Mouse (Mus musculus) cerebellum, adult 2 months (tissue): ENCODE data around the gene Fgfr2.
"Not testable (repeated sequence)": the region's sequence is repeated elsewhere in the genome, so short reads cannot be mapped to it uniquely, and the experiment has no call there.

ENCODE experiments used
- CTCF ChIP-seq: fragments of 200-500 bp; IDR thresholded peaks from 2 replicates; pipeline ENCODE4 v1.5.1; 2011; ENCODE audit warnings: low read depth, mild to moderate bottlenecking, control low read depth, low read length, moderate library complexity, borderline replicate concordance; ENCODE audit not compliant: insufficient read depth
- POLR2A ChIP-seq: fragments of 200-500 bp; IDR thresholded peaks from 2 replicates; pipeline ENCODE4 v1.6.1; 2011; ENCODE audit warnings: low read length, control low read depth, borderline replicate concordance; ENCODE audit not compliant: insufficient read depth

GRCm38 (mm10) chr7:130593375-130594239, 2529.5 kb downstream of the Fgfr2 start:
- not testable (repeated sequence) for TF ChIP-seq CTCF, POLR2A
